Mouse (Mus musculus) E14TG2a.4 (cell line): Measurements from ENCODE around the gene Cyfip2.

Source experiments
- CTCF ChIP-seq: conservative IDR thresholded peaks from 2 replicates; pipeline ENCODE4 v1.5.1; 2014; ENCODE audit warnings: low read length
- NANOG ChIP-seq: IDR thresholded peaks from 2 replicates; pipeline ENCODE4 v1.6.1; 2014; ENCODE audit warnings: borderline replicate concordance, low read length, mixed read lengths
- POU5F1 ChIP-seq: IDR thresholded peaks from 2 replicates; pipeline ENCODE4 v1.6.1; 2014; ENCODE audit warnings: low read length, borderline replicate concordance

- TF ChIP-seq CTCF (no peak), NANOG (no peak), POU5F1 (no peak)
Observed at GRCm38 (mm10) chr11:46235334-46235733, 77.3 kb downstream of the Cyfip2 start, which contains the start of gene Fndc9.
